Mouse (Mus musculus) layer of hippocampus, postnatal 14 days (tissue): ENCODE measurements at regions not wholly inside any gene's neighbourhood (a gene's known extent, or its start where the extent isn't known, plus 50 kb on each side); places are given as distances from the start of the nearest gene placed in this dataset.

Source experiments
- DNase-seq, 2 experiments: peaks; one replicate each; pipeline ENCODE4 v3.0.0; 2021 to 2022; ENCODE audit warnings: low spot score in 2 of 2, mixed read lengths in 1 of 2

DNA sequence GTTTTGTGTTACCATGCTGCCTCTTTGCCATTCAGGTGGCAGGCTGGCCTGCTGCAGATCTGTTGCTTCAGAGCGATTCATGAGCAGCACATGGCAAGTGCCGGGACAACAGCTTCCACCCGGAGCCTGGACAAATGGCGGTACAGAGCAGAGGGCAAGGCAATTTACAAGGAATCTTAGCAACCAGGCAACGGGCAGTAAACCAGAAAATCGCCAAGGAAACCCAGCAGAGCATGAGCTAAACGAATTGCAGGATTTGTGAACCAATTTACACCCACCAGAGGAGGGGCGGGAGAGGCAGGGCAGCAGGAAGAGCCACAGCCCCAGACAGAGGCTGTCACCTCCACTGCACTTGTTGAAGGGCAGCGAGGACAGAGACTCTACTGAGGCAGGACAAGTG is 60.5 kb upstream of the Loxl4 start:
- peak; percentile 58 to 71 for DNase-seq

GRCm38 (mm10) chr19:42669886-42670285 is 57.3 kb upstream of the Loxl4 start:
- DNase-seq: peak in 1 of 2 experiments; percentile 37

DNA sequence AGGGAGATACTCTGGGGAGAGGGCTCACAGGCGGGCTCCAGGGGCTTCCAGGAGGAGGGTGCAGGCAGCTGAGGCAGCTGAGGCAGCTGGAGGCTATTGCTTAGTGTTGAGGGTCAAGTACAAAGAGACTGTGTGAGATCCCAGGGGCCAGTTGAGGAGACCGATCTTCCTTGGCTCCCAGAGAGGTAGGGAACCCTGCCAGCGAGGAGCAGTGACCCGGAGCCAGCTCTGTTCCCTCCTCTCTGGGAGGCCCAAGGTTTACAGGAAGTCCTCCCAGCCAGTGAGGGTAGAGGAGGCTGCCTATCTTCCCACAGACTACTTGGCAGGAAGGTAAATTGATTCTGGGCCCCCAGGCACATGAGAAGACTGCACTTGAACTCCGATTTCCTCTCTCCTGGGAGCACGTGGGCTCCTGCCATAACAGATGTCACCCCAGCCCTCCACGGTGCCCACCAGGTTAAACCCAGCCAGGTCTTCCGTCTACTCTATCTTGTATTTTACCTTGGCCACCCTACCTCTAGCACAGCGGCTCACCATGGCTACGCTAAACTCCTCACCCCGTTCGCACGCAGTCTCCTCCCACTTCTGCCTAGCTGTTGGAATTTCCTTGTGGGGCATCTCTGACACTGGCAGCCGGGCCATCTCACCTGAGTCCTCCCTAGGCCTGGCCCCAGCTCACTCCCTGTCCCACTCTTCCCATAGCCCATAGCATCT is 55.9 kb upstream of the Loxl4 start:
- no peak for DNase-seq

- DNase-seq: no peak
Observed at GRCm38 (mm10) chr19:42666906-42667305, 54.3 kb upstream of the Loxl4 start.
